Mouse (Mus musculus) left cerebral cortex, adult 9 months (tissue): ENCODE results near the gene Agbl3.
A peak's percentile ranks its signal among the peaks of the same experiment; 100 is the strongest.

Experiments
- DNase-seq, 2 experiments: peaks; one replicate each; pipeline ENCODE4 v3.0.0; 2022; ENCODE audit warnings: low spot score in 2 of 2

The Agbl3 gene

GRCm38 (mm10) chr6:34796881-34797280 is 16.6 kb downstream of the Agbl3 start:
- DNase-seq, result no peak

DNA sequence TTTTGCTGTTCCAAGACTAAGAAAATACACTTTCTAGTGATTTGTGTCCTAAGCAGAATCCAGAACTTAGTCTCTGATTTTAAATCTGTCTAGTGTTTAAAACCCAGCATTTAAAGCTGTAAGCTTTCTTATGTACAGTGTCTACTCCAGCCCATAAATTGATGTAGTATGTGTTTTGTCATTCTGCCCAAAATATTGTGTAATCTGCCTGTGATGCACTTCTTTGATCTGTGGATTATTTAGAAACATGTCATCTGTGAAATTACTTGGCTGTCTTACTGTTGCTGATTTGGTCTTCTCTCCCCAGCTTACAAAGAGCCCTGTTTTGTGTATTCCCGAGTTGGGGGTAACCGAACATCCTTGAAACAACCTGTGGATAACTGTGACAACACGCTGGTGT is 17.7 kb downstream of the Agbl3 start:
- DNase-seq, result no peak

GRCm38 (mm10) chr6:34805582-34805981 is 25.4 kb downstream of the Agbl3 start:
- no peak for DNase-seq

- DNase-seq, result no peak
Measured at GRCm38 (mm10) chr6:34810651-34811050, 30.4 kb downstream of the Agbl3 start.

- peak in 1 of 2 experiments; percentile 15 for DNase-seq
Measured at GRCm38 (mm10) chr6:34824406-34824805, 44.2 kb downstream of the Agbl3 start.

DNA sequence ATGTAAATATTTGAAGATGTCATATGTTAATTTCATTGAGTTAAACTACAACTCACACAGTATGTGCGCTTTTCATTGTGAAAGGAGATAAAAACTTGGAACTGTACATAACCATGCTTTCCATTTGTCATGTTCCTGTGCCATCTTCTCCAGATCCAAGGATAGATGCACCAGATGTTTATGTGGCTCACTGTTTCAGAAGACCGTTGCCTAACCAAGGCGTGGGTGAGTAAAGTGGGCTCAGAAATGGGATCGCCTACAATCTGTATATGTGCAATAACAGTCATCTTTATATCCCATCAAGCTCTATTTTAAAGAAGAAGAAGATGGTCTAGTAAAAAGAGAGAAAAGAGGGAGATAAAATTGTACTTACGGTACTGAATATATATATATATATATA is 52.1 kb downstream of the Agbl3 start:
- peak; percentile 37 to 44 for DNase-seq

DNA sequence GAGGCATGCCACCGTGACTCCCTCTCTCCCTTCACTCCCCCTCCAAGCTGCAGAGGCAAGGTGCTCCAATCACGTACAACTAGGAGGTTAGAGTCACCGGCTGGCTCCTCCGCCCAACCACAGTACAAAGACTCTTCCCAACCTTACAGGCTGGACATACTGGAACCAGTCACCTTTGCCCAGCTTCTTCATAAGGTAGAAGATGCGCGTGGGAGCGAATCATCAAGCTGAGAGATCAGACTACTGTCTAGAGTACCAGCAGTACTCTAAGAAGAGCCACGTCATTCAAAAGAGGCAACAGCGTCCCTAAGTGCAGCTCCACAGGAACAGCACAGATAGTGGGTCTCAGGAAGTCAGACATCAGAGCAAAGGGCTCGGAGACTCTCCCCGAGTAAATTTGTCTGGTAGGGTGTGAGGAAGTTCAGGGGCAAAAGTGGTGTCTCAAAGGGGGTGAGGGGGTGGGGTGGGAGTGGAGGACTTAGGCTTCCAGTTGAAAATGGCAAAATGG is 81.4 kb downstream of the Agbl3 start:
- no peak for DNase-seq

DNA sequence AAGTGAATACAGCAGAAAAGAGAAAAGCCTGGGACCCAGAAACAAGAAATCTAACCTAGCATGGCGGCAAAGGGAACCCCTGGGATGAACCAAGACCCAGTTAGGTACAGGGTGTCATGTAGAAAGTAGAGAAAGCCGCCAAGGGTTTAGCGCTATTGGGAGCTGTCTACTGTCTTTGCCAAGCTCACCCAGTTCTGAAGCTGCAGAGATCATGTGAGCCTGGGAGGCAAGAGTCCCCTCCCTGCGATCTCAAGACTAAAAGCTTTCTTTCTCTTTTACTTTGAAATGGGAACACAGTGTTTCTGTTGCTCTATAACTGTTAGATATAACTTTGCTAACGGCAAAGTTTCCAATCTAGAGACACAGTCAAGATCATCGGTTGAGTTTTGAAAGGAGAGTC is 82.1 kb downstream of the Agbl3 start:
- DNase-seq, result no peak

GRCm38 (mm10) chr6:34862791-34863403 is 82.7 kb downstream of the Agbl3 start, which contains the start of gene Tmem140:
Gene Tmem140 (plus strand): TSS chr6:34863146.
- no peak for DNase-seq

DNA sequence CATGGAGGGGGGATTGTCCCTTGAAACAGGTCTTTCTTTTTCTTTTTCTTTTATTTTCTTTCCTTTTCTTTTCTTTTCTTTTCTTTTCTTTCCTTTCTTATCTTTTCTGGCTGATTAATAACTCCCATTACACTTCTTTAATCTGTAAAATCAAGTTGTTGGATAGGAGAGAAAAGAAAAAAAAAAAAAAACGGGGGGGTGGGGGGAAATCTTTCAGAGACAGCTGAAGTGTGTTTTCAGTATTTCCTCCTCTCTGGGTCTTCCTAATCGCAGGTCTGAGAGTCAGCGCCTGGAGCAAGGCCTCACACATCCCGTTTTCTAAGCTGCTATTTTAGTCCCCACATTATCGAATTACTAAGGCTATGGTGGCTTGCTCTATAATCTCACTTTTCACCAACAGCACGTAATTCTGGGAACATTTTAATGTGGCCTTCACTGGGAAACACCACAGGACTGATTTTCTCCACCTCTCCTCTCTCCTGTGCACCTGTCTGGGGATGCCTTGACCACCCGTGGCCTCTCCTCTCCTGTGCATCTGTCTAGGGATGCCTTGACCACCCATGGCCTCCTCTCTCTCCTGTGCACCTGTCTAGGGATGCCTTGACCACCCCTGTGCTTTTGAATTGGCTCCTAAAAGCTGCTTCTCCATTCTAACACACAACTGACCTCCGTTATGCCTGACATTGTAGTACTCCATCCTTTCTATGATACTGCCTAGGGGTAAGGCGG is 83.7 kb downstream of the Agbl3 start:
- no peak for DNase-seq

DNA sequence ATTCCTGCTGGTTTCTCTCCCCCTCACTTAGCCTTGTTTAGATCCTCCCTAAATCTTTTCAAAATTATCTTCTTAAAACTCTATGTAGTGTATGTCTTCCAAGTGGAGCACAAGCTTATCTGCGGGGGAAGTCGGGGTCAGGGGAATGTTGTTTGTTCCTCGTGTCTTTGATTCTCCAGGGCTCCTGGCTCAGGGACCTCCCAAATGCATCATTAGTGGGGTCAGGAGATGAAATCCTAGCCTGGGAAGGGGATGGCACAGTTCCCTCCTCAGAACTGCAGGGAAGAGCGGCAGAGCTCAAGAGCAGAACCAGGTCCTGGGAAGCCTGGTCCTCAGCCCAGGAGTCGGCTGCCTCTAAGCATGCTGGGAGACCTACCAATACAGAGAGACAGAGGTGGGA is 85.0 kb downstream of the Agbl3 start:
- DNase-seq, result no peak

DNA sequence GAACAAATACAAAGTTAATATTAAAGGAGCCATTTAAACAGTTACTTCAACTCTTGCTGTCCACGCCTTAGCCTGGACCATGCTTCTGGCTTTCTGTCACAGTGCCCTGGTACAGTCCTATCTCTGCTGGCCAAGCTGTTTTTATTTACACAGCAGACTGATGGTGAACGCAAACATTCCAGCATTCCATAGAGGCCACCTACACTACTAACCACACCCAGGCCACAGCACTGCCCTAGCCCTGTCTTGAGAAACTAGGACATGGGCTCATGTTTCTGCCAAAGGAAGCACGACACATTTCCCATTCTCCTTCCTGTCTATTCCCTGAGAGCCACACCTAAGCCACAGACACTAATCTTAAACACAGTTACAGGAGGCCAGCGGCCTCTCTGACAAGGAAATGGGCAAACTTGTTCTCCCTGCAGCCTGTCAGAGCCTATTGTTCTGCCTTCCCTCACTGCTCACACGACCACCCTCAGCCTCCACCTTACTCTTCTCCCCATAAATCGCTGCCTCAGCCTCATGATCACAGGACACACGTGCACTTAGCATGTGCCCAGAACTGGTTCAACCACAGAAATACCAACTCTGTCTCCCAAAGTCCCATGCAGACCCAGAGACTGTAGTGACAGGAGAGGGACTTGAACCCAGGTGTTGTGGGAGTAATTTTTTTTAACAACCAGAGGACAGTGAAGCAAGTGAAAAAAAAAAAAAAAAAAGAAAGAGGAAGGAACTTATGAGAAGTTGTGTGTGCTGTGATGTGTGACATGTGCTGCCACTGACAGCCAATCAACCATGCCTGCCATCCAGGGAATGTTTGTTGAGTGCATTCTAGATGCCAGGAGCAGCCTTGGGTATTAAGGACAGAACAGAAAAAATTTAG is 85.7 kb downstream of the Agbl3 start:
- no peak for DNase-seq

- no peak for DNase-seq
Measured at GRCm38 (mm10) chr6:34866786-34867185, 86.6 kb downstream of the Agbl3 start.

DNA sequence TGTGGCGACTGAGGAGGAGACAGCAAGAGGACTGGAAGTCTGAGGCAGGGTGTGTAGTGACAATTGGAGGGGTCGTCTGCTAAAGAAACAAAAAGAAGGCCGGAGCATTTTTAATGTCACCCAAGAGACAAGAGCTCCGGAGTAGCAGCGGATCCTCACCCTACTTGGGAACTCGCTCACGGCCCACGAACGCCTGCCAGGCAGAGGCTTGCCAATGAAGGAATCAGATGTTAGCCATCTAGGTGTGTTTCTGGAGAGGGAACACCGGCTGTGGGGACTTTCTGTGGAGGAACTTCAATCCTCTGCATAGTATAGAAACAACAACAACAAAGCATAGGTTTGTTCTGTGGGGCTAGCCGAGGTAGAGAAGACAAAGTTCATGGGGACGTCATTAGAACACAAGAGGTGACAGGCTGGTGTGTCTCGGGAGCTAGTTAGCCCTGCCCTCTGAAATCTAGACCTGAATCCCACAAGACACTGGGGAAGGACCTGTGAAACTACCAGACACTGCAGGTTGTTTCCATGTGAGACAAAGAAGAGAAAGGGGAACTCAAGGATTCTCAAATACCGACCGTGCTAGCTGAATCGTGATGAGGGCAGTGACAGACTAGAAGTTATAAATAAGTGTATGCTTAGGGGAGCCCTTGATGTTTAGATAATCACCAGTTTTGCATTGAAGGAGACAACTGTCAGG is 87.2 kb downstream of the Agbl3 start:
- no peak for DNase-seq

GRCm38 (mm10) chr6:34867995-34868350 is 87.7 kb downstream of the Agbl3 start:
- DNase-seq, result no peak

DNA sequence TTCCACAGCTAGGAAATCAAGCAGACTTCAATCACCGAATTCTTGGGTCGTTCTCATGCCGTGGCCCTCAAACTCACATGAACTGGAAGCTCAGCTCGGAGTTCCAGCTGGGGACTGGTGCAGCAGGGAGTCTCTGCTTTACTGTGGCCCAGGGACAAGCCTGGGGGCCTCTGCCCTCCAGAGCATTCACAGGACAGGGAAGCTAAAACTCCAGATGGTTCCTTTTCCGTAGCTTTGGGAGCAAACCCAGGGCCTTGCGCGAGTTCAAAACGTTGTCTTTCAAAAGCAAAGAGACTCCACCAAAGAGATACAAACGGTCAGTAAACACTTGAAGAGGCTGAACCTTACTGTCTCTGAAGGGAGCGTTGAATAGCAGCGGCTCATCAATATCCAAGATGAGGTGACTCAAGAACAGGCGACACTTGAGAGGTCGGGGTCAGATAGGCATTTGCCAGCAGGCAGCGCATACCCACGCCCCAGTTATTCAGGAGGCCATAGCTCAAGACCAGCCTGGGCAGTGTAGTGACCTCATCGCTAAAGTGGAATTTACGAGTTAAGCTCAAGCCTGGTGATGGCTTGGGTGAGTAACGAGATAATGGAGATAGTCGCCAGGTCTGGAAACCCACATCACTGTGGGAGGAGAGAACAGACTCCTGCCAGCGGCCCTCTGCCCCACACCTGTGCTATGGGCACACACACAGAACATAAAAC is 88.4 kb downstream of the Agbl3 start:
- DNase-seq, result no peak

DNA sequence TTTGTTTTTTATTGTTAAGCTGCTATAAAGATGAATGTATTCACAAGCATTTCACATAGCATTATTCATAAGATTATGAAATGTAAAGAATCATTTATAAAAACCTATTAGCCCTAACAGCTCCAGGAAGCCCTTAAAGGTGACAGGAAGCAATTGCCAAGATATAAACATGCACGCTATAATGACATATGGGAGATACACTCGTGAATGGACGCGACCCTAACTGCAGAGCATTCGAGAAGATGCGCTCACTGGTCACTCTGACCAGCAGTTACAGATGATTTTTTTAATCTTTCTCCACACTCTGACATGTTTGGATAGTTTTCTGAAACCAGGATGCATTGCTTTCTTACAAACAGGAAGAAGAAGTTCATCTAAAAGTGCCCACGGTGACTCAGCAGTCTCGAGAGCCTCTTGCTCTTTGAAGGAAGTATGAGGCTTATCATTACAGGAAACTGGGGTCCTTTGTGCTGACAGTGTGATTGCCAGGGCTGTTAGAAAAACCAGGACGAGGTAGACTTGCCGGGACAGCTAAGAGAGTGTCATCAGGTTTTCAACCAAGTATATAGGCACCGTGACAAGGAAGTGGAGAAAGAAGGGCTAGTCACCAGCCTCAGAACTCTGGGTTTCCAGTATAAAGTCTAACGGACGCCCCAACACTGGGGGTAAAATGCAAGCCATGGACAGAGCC is 89.1 kb downstream of the Agbl3 start:
- no peak for DNase-seq

GRCm38 (mm10) chr6:34870136-34870535 is 89.9 kb downstream of the Agbl3 start:
- DNase-seq, result no peak

DNA sequence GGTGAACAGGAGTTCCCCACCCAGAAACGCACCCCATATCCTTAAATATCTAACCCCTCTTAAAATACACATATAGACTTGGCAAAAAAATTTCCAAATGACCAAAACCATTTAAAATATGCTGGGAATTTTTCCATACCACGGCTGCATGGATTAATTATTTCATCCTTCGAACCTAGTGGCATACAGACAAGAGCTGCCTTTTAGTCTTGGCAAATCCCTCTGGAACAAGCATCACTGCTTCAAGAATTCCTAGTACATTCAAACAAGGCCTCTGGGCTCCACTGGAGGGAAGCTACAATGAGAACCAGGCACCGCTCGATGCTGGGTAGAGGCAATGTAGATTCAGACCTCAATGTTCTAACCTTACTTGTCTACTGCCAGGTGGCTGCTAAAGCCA is 90.5 kb downstream of the Agbl3 start:
- DNase-seq, result no peak

- no peak for DNase-seq
Measured at GRCm38 (mm10) chr6:34871929-34872328, 91.7 kb downstream of the Agbl3 start.

- DNase-seq, result no peak
Measured at GRCm38 (mm10) chr6:34872871-34873270, 92.6 kb downstream of the Agbl3 start.
